Mouse (Mus musculus) adipocyte (in vitro differentiated cells): ENCODE results near the gene 9230112D13Rik.

Experiments used
- DNase-seq: peaks from one replicate; pipeline ENCODE4 v3.0.0-alpha.2; 2016; ENCODE audit warnings: low spot score

9230112D13Rik gene

DNA sequence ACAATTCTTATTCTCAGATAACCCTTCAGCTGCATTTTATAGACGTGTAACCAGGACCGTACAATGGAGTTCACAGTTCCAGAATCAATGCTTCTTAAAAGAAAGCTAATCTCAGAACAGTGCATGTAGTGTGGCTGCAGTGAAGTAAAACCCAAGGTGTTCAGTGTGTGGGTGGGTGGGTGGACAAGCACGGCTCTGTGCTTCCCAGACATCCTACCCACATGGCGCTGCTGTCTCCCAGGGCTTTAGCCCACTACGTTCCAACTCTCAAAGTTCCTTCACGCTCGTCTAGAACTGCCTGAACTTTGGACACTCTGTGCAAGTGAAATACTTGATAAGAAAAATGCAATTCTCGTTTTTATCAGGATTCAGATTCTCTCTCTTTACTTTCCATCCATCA lies at the start of gene 9230112D13Rik:
Gene 9230112D13Rik, minus strand, starts transcription at position 101 of the 400 bp plus-strand sequence.
- no peak for DNase-seq

DNA sequence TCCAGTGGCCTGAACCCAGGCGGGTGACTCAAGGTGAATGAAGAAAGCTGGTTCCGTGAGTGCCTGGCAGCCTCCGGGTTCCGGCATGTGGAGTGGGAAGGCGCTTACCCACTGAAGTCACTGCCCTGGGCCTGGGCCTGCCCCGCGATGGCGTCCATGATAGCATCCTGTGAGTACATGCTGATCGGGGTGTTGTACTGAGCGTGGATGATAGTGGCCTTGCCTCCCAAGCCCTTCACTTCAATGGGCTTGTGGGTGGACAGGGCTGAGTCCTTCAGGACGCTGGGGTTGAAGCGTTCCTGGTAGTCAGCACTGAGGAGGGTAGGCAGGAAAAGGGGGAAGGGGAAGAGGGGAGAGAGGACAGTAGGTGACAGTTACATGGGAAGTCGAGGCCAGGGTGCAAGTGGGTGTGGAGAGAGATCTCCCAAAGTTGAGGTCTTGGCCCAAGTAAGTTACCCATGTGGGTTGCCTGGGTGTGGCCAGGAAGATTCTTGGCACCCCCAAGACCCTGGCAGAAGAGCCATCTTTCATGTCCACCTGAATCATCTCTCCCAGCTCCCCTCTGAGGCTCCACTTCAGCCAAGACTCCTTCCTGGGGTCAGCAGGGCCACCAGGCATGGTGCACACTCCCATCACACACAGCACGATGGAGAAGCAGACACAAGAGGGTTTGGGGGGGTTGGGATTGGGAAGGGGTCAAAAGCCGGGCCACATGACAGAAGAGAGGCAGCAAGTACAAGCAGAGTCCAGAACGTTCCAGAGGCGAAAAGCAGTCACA lies 49.2 kb upstream of the 9230112D13Rik start:
- no peak for DNase-seq

DNA sequence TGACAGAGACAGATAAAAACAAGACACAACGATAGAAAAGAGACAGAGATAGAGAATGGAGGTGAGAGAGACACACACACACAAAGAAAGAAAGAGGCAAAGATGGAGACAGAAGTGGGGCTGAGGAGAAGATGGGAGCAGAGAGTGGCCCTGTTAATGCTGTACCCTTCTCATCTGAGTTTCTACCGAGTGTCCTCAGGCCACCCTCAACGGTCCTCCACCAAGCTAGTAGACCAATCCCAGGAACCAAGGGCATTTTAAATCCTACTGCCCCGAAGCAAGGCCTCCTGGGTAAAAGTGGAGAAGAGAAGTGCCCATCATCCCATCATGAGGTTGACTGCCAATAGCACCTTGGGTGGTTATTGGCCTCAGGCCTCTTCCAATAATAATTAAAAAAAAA lies 48.3 kb upstream of the 9230112D13Rik start:
- no peak for DNase-seq

DNA sequence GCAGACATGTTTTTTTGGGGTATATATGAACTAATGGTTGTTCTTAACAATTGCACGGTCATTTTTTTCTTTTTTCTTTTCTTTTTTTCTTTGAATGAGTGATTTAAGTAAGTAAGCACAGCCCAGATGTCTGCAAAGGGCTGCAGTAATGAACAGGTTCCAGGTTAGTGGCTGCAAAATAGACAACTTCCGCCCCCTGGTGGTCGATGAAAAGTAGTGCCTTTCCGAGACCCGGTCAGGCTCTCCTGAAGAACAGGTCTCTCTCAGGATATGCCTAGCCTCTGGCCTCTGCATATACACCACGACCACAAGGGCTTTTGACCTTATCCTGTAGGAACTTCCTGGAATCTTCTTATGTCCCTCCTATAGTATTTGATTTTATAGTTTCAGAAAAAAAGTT lies 47.7 kb upstream of the 9230112D13Rik start:
- peak; percentile 90 for DNase-seq

DNA sequence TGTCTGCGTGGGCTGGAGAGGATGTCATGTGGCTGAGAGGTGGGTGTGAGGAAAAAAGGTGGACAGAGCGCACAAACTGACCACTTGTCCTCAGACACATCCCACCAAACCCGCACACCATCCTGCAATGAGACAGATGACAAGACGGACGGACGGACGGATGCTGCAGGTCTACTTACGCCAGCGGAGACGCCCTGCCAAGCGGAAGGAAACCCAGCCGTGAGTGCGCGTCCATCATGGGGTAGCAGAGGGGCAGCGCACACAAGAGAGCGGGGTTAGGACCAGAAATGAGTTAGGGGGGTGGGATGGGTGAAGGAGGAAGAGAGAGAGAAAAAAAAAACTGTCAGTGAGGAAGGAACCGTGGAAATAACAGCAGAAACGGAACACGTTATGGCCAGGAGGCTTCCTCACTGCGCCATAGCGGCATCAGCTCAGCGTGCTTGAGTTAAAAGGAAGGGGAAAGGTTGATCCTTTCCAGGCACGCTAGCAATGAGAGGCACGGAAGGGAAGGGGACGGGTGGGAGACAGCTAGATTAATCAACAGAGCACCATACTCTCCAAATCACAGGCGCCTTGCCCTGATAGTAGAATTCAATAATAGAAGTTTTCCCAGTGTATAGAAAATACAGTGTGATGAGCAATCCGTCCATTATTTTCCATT lies 47.1 kb upstream of the 9230112D13Rik start:
- no peak for DNase-seq

DNA sequence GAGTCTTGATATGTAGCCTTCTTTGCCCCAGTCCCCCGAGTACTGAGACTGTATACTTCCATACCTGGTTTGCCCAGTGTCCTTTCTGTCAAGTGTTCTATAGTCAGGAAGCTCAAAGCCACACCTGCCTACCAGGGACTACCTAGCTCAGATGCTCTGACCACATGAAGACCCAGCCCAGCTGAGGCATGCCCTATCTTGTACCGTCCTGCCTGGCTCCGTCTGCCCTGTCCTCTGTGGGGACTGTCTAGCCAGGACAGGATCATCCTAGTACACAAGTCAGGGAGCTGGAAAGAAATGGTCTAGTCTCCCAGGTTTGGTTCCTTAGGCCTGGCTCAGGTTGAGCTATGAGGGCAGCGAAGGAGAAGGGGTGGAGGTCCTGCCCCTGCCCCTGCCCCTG lies 46.0 kb upstream of the 9230112D13Rik start:
- no peak for DNase-seq

DNA sequence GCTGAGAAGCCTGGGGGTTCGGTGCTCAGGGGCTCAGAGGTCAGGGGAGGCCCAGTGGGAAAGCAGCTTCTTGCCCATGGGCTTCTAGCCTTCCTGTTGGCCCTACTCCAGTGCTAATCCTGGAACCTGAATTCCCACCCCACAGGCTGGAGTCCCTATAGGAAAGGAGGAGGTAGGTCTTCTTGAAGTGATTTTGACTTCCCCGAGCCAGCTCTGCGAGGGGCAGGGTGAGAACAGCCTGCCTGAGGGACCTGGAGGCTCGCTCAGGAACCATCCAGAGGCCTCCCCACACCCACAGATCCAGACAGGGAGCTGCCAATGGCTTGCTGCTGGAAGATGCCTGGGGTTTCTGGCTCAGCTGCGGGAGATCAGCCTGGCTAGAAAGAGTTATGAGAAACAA lies 45.1 kb upstream of the 9230112D13Rik start:
- DNase-seq, result no peak

DNA sequence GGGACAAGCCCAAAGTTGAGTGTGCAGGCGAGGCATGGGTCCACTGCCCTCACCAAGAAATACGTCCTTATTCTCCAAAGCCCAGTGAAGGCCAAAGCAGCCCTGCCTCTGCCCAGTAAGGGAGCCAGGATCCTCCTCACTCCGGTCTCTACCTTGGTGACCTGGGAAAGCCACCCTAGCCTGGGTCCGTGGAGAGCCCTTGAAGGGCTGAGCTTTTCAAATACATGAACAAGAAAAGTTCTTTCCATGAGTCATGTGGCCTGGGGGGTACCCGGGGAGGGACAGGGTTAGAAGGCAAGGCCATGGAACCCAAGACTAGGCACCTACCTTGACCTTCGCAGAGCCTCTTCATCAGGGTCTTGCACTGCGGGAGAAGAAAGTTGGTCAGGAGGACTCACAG lies 43.9 kb upstream of the 9230112D13Rik start:
- DNase-seq, result no peak

DNA sequence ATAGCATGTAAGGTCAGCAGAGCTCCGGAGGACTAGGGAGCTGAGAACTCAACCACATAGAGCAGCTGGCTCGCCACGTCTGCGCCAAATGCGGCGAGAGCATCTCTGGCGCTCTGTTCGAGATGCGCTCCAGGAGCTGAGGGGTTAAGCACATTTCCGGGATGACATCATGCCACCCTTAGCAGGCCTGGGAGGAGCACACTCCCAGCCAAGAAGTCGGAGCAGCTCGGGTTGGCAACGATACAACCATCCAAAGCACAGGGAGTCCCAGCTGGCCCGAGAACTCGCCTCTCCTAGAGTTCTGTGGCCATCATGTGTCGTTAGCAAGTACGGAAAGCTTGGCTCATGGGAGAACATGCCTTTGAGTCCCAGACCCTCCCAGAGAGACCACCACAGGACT lies 43.1 kb upstream of the 9230112D13Rik start:
- peak; percentile 90 for DNase-seq

DNA sequence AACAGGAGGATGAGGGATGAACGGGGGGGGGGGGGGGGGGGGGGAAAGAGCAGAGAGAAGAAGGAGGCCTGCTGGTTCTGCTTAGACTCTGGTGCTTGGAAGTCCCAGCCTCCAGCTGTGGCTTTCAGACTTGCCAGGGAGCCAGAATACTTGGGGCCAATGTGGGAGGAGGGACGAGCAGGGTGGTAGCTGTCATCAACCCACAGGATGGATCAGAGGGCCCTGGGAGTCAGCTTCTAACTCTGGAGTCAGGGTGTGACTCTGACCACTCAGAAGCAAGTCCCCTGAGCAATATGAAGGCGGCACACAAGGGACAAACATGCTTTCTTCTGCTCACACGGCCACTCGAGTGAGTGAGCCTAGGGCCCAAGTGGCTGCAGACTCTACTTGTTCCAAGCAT lies 42.0 kb upstream of the 9230112D13Rik start:
- DNase-seq, result peak; percentile 46

DNA sequence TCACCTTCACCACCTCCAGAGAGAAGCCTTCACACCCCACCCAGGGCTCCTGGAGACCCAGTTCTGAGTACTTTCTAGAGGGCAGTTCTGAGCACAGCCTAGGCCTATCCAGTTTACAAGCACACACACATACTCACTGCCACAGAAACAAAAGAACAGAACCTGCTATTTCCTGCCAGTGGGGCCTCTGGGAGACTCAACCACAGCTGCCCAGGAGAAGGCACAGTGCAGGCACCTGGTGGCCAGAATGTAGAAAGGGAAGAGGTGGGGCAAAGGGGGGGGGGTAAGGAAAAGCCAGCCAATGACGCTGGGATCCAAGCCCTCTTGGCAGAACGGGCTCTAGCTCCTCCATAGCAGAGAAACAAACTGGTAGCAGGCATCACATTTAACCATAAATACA lies 39.8 kb upstream of the 9230112D13Rik start:
- peak; percentile 45 for DNase-seq

DNA sequence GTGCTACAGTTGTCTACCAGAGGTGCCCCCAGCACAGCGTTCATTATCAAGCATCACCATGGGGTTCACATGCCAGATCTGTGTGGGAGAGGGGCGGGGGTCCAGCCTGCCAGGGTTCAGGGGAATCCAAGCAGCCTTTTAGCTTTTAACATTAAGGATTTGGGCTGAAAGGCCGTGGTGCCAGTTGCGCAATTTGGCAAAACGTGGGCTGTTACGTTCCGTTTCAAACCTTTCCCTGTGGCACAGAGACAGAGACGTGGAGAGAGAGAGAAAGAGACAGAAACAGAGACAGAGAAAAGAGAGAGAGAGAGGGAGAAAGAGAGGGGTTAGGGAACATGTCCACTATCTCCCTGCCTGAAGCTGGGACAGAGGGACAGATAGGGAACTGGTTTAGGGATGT lies 39.0 kb upstream of the 9230112D13Rik start:
- DNase-seq, result peak; percentile 69

DNA sequence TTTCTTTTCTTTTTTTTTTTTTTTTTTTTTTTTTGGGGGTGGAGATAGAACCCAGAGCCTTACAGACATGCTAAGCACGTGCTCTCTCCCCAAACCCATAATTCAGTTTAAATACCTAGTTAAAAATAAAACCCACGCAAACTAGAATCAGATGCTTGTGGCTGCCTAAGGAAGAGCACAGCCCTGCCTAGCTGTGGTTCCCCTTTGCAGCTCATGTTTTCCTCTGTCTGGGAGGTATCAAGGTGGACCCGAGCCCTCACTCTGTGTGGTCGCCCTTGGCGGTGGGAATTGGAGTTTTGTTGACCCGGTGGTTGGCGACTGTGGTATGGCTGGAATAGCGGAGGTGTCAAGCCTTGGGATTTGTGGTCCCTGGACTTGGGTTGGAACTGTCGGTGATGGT lies 36.3 kb upstream of the 9230112D13Rik start:
- DNase-seq, result no peak

DNA sequence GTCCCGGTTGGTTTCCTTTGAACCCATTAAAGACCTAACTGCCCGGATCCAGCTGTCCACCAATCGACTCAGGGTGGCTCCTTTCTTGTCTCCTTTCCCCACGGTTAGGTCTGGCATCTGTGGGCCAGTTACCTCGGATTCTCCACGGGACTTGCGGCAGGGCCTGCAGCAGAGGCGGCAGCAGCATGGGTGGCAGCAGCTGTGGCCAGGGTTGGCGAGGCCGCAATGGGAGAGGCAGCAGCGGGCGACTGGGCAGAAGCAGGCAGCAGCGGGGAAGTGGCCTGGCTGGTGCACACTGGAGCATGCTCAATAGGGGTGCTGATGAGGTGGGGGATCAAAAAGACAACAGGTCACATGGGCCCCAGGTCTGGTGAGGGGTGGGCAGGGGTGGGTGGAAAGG lies 32.6 kb upstream of the 9230112D13Rik start:
- no peak for DNase-seq

DNA sequence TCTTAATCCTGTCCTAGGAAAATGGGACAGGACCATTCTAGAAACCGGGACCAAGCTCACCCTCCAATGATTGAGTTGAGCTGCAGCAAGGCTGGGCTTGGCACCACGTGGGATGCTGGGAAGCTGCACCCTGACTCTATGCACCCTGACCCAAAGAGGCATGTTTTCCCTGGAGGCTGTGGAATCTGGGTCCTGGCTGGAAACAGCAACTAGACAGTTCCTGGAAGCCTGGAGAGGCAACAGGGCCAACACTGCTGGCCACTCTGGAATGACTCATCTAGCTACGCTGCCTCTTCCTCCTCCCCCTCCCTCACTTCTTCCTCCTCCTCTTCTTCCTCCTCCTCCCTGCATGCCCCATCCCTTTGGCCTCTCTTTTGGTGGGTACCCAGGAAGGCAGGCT lies 31.4 kb upstream of the 9230112D13Rik start:
- DNase-seq, result peak; percentile 95

DNA sequence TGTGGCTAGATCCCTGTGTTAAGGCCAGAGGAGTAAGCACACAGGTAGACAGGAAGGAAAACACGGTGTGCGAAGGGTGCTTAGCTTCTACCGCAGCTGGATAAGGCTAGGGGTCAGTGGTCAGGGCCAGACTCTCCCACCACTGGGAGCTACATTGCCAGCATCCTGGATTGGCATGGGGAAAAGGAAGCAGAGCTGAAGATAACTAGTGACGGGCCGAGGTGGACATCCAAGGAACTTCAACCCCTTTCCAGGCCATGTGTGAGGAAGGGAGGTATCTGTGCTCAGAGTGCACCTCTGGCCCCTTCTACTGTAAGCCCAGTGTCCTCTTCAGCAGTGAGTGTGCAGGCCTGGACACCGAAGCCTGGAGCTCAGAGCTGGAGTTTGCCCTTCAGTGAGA lies 30.9 kb upstream of the 9230112D13Rik start:
- DNase-seq, result no peak

DNA sequence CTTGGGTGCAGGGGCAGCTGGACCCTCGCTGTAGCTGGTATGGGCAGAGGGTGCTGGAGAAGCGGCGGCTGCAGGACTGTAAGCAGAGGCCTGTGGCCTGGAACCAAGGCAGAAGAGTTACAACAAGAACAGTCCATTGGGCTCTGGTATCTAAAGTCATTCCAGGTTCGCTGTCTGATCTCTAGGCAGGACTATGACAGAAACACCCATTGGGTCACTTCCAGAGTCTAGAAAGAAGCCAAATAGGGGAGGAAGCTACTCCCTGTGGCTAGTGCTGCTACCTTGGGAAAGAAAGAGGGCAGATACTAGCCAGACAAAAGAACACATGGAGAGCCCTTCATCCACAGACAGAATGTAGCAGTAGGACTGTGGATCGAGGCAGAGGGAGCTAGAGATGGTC lies 29.6 kb upstream of the 9230112D13Rik start:
- peak; percentile 71 for DNase-seq

DNA sequence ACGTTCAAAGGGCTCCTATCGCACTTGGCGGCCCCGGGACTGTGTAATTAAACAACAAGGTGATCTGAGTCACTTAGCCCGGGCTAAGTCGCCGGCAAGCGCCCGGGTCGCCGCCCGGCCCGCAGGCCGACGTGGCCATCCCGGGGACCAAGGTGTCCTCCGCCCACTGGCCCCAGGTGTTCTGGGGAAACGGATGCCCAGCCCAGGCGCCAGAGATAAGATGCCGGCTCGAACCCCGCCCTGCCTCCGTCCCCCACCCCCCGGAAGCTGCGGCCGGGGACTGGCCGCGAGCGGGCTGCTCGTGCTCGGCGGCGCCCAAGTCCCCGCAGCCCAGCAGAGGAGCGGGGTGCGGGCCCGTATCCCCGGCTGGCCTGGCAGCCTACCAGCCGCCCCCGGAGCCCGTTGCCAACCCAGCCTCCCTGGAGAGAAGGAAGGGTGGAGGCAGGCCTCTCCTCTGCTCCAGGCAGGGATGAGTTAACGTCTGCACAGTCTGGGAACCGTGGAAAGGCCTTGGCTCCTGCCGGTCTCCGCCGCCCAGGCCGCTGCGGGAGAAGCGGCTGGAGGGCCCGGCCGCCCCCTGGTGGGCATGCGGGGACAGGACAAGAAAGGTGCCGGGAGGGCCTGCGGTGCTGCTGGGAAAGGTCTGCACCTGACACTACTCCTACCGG lies 26.5 kb upstream of the 9230112D13Rik start:
- DNase-seq, result peak; percentile 88

DNA sequence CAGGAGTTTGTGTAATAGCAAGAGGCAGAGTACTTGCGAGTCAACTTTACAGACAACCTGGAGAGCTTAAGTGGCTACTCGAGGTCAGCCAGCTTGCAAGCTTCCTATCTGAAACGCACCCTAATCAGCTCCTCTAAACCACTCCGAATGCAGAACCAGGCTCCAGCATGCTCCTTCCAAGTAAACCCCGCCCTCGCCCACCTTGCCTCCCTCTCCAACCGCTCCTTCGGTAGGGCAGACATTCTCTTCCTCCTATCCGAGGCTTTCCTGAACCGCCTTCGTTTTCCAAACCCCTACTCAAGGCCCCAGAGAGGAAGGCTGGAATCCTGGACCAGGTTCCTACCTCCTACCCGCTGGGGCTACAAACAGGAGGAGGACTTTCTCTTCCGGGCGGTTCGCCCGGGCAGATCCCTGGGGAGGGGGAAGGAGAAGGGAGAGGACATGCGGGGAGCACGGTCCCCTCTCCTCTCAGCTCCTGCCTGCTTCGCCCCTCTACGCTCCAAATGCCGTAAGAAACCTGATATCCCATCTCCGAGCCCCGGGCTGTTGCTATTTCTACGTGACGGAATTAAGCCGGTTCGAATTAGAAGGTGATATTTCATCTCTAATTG lies 25.9 kb upstream of the 9230112D13Rik start:
- peak; percentile 73 for DNase-seq

DNA sequence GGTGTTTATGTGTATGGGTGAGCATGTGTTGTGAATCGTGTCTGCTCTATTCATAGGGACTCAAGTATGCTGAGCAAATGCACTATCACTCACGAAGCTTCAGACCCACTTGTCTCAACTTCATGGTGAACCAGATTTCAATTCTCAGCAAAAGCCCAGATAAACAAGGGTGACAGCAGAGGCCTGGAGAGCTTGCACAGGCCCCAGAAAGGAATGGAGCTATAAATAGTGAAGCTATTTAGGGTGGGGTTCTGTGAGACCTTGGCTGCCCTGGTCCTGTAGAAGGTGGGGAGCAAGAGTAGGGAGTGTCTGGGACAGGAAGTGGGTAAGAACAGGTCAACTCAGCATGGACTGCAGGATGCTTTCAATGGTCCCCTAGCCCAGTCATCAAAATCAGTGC lies 21.9 kb upstream of the 9230112D13Rik start:
- DNase-seq, result no peak

DNA sequence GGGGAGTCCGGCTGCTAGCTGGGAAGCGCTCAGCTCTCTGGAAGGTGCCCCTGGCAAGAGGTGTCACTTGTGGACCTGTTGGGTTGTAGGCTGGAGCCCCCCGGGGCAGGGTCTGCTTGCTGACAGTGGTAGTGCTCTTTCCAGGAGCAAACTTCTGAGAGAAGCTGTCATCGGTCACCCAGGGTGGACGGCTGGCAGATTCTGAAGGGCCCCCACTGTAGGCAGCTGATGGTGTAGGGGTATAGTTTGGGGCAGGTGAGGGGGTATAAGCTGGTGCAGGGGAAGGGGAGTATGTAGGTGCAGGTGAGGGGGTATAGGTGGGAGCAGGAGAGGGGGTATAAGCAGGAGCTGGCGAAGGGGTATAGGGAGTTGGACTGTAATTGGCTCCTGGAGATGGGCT lies 21.4 kb upstream of the 9230112D13Rik start:
- DNase-seq, result no peak

DNA sequence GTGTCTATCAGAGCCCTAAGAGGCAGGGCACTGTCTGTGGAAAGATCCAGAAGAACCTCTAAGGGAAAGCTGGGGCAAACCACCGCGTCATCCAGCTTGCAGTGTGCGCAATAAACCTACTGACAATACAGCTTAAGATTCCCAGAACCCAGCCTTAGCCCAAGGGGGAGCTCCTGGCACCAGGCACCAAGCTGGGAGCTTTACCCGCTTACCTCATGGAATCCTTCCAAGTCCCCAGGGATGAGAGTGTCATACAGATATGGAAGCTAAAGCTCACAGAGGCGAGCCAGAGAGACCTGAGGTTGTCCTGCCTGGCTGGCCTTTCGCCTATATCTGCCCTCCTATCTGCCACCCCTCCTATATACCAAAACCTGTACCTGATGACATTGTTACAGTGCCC lies 21.0 kb upstream of the 9230112D13Rik start:
- peak; percentile 27 for DNase-seq

DNA sequence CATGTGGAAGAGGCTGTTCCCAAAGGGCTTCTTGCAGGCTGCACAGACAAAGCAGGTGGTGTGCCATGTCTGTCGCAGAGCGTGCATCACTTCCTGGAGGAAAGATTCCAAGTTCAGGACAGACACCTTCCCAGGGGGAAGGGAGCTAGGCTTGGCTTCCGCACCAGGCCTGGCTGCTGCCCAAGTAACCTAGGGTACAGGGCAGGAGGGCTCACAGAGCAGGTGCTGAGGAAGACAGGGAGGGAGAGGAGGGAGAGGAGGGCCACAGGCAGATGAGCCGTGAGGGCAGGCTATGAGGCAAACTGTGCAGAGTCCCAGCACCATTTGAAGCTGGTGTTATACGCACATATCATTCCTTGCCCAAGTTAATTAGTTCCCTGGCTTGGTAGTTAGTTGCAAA lies 19.3 kb upstream of the 9230112D13Rik start:
- no peak for DNase-seq
